Mouse (Mus musculus) lung, embryonic 16.5 days (tissue): Measurements from ENCODE around the gene Stard7. TPM values are rescaled to one million over a fixed set of nuclear protein-coding genes. Genes with fewer than 3 reads are reported as not detected.
A peak's percentile ranks its signal among the peaks of the same experiment; 100 is the strongest.

ENCODE experiments used
- ATAC-seq: fragments of 200-750 bp; cut with Nextera tagmentation; 2 replicates; pipeline ENCODE4 v1.8.0; 2017; ENCODE audit warnings: low read depth, mild to moderate bottlenecking, moderate library complexity
- H3K27ac ChIP-seq: fragments of 300-500 bp; sonication (generic); 2 replicates; pipeline ENCODE4 v1.5.1; 2014; ENCODE audit warnings: mild to moderate bottlenecking, control low read depth, low read length
- H3K27me3 ChIP-seq: fragments of 300-500 bp; sonication (generic); 2 replicates; pipeline ENCODE4 v1.6.1; 2014; ENCODE audit warnings: low read depth, low read length, mixed read lengths; ENCODE audit not compliant: control insufficient read depth, insufficient read depth
- H3K36me3 ChIP-seq: fragments of 300-500 bp; sonication (generic); 2 replicates; pipeline ENCODE4 v1.6.1; 2014; ENCODE audit warnings: low read length; ENCODE audit not compliant: control insufficient read depth, insufficient read depth
- H3K4me1 ChIP-seq: fragments of 300-500 bp; sonication (generic); replicated peaks from 2 replicates; pipeline ENCODE4 v1.6.1; 2014; ENCODE audit warnings: low read length, mixed read lengths; ENCODE audit not compliant: control insufficient read depth, insufficient read depth
- H3K4me2 ChIP-seq: fragments of 300-500 bp; sonication (generic); 2 replicates; pipeline ENCODE4 v1.6.1; 2014; ENCODE audit warnings: low read depth, low read length, control low read depth
- H3K4me3 ChIP-seq: fragments of 300-500 bp; sonication (generic); 2 replicates; pipeline ENCODE4 v1.5.1; 2014; ENCODE audit warnings: mild to moderate bottlenecking, low read length, control low read depth
- H3K9ac ChIP-seq: fragments of 300-500 bp; sonication (generic); 2 replicates; pipeline ENCODE4 v1.6.1; 2014; ENCODE audit warnings: low read length, control low read depth
- H3K9me3 ChIP-seq: fragments of 300-500 bp; sonication (generic); 2 replicates; pipeline ENCODE4 v1.6.1; 2016; ENCODE audit warnings: low read length; ENCODE audit not compliant: control insufficient read depth
- WGBS: fragments of 180-500 bp; shearing (Covaris S2); extraction: QIAGEN DNeasy Blood & Tissue Kit; methylation state at CpG from one replicate; pipeline ENCODE4 v1.1.7; 2014; 5-methylcytosine and 5-hydroxymethylcytosine counted together
- polyA plus RNA-seq: library from polyadenylated mRNA; unstranded; fragments of >200 nt; fragmentation: Nextera tagmentation; extraction: Ambion mirVana; gene quantifications from 2 replicates; pipeline ENCODE4 v1.2.1, GENCODE M21; 2015

Gene Stard7
- polyA plus RNA-seq, 1 experiment from 2014 or later, result 56.8 TPM

DNA sequence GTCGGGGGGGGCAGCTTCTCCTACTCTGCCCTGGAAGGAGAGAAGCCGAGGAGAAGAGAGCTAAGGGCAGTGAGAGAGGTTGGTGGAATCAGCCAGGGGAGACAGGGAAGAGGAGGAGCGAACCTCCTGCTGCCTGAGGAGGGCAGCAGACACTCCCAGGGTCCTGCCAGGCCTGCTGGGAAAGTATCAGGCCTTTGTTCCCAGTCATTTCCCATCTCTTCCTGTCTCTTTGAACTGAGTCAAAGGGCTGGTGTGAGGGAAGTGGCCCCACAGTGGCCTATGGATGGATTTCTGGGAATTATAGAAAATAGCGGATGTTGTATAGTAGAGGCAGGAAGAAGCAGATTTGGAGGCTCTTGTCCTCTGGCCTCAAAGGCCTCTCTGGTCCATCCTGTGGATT, 43.9 kb downstream of the Stard7 start:
- Histone ChIP-seq H3K4me2 (no peak overlapping the region), H3K4me3 (no peak overlapping the region), H3K4me1 (no peaks in the 10 kb centered on the region), H3K27ac (peak overlapping the region; percentile 70), H3K27me3 (no peaks in the 10 kb centered on the region), H3K9me3 (no peaks in the 10 kb centered on the region), H3K9ac (no peak overlapping the region), H3K36me3 (no peaks in the 10 kb centered on the region)
- ATAC-seq, result peak; percentile 74
- 40% methylated on average over 4 of the region's 4 CpGs for whole genome bisulfite sequencing

- no peak overlapping the region for H3K4me3 ChIP-seq
- 45% methylated on average over 6 of the region's 6 CpGs for WGBS
- H3K27ac ChIP-seq, result peak overlapping the region; percentile 70
- no peak overlapping the region for H3K9ac ChIP-seq
- no peaks in the 10 kb centered on the region for H3K36me3 ChIP-seq
- H3K27me3 ChIP-seq, result no peaks in the 10 kb centered on the region
- no peaks in the 10 kb centered on the region for H3K9me3 ChIP-seq
- no peaks in the 10 kb centered on the region for H3K4me1 ChIP-seq
- H3K4me2 ChIP-seq, result no peak overlapping the region
- peak; percentile 53 for ATAC-seq
Observed at GRCm38 (mm10) chr2:127314467-127315154, 44.6 kb downstream of the Stard7 start.

DNA sequence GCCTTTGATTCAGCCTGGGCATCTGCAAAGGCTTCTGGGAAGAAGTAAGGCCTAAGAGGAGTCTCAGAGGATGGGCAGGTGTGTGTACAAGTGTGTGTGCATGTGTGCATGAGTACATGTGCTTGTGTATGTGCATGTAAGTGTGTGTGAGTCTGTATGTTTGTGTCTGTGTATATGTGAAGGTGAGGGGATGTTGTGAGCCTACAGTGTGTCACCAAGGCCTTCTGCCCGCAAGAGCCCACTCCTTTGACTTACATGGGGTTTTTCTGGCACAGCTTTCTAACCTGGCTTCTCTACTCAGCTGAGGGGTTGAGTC, 45.1 kb downstream of the Stard7 start:
- 87% methylated on average over 1 of the region's 1 CpGs for WGBS
- no peaks in the 10 kb centered on the region for H3K27me3 ChIP-seq
- no peaks in the 10 kb centered on the region for H3K36me3 ChIP-seq
- H3K4me3 ChIP-seq, result no peak overlapping the region
- no peak for ATAC-seq
- H3K9me3 ChIP-seq, result no peaks in the 10 kb centered on the region
- H3K4me1 ChIP-seq, result no peaks in the 10 kb centered on the region
- no peak overlapping the region for H3K9ac ChIP-seq
- no peak overlapping the region for H3K27ac ChIP-seq
- no peak overlapping the region for H3K4me2 ChIP-seq

GRCm38 (mm10) chr2:127316431-127316830, 46.4 kb downstream of the Stard7 start:
- H3K27me3 ChIP-seq, result no peaks in the 10 kb centered on the region
- no peak overlapping the region for H3K9ac ChIP-seq
- no peak overlapping the region for H3K4me3 ChIP-seq
- H3K9me3 ChIP-seq, result no peaks in the 10 kb centered on the region
- 59% methylated on average over 5 of the region's 5 CpGs for WGBS
- ATAC-seq, result no peak
- no peaks in the 10 kb centered on the region for H3K4me1 ChIP-seq
- no peak overlapping the region for H3K4me2 ChIP-seq
- no peaks in the 10 kb centered on the region for H3K36me3 ChIP-seq
- H3K27ac ChIP-seq, result no peak overlapping the region

DNA sequence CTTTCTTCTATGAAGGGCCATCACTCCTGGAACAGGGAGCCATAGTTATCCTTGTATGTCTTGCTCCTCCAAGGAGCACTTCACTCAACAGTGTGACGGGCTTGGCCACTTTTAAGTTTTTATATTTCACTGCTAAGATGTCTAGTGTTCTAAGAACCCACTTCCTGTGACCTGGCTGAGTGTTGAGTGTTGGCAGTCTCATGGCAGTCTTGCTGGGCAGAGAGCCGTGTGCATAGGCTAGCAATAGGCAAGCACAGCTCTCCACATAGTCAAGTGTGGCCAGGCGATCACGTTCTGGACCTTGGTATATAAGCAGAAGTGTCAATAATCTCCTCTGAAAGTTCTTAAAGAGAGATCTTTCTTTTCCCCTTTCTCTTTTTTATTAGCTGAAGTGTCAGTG, 48.1 kb downstream of the Stard7 start:
- no peak for ATAC-seq
- WGBS, result 55% methylated on average over 4 of the region's 4 CpGs
- H3K27me3 ChIP-seq, result no peaks in the 10 kb centered on the region
- H3K27ac ChIP-seq, result no peak overlapping the region
- no peak overlapping the region for H3K4me2 ChIP-seq
- no peak overlapping the region for H3K4me3 ChIP-seq
- H3K9me3 ChIP-seq, result no peaks in the 10 kb centered on the region
- H3K36me3 ChIP-seq, result no peaks in the 10 kb centered on the region
- no peak overlapping the region for H3K9ac ChIP-seq
- no peaks in the 10 kb centered on the region for H3K4me1 ChIP-seq

DNA sequence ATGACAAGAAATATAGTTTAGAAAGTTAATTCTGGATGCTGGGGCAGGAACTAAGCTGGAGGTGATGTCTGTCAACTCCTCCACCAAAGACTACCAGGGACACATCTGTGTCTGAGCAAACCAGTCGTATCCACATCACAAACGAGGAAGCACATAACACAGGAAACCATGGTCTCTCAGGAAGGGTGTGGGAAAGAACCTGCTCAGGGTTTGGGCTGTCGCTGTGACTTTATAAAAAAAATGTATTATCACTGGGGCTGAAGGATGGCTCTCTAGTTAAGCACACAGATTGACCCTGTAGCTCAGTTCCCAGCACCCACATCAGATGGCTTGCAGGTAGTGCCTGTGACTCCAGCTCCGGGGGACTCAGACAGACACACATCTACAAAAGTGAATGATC, 49.1 kb downstream of the Stard7 start:
- H3K4me2 ChIP-seq, result no peak overlapping the region
- no peak overlapping the region for H3K27ac ChIP-seq
- 57% methylated on average over 4 of the region's 4 CpGs for WGBS
- no peak overlapping the region for H3K4me3 ChIP-seq
- no peaks in the 10 kb centered on the region for H3K4me1 ChIP-seq
- no peak overlapping the region for H3K9ac ChIP-seq
- H3K36me3 ChIP-seq, result no peaks in the 10 kb centered on the region
- no peaks in the 10 kb centered on the region for H3K27me3 ChIP-seq
- H3K9me3 ChIP-seq, result no peaks in the 10 kb centered on the region
- no peak for ATAC-seq

DNA sequence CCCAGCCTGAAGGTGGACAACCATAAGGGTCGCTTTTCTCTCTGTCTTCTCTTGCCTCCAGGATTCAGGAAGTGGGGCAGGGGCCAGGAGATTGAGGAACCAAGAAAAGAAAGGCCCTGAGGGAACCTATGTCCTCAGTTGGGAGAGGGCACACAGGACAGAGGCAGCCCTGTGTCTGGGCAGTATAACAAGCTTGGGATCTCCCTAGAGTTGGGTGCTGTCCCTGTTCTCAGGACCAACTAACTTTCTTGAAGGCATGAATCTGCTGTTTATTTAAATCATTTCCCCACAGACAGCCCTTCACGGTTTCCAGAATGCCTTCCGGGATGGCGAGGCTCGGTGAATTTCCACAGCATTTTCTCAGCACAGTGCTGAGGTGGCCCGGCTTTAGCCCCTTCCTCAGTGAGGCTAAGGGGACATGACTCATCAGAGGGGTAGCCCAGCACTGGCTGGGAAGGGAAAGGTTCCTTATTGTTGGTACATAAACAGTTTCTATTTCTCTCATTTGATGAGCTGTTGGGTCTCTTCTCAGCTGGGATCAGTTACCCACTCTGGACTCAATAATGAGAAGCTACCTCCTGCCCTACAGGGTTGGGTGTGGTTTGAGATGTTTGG, 52.8 kb downstream of the Stard7 start:
- H3K4me2 ChIP-seq, result no peak overlapping the region
- H3K27me3 ChIP-seq, result no peaks in the 10 kb centered on the region
- no peaks in the 10 kb centered on the region for H3K4me1 ChIP-seq
- H3K4me3 ChIP-seq, result no peak overlapping the region
- ATAC-seq, result no peak
- H3K27ac ChIP-seq, result no peak overlapping the region
- 60% methylated on average over 6 of the region's 6 CpGs for WGBS
- H3K36me3 ChIP-seq, result no peaks in the 10 kb centered on the region
- H3K9ac ChIP-seq, result no peak overlapping the region
- H3K9me3 ChIP-seq, result no peaks in the 10 kb centered on the region

DNA sequence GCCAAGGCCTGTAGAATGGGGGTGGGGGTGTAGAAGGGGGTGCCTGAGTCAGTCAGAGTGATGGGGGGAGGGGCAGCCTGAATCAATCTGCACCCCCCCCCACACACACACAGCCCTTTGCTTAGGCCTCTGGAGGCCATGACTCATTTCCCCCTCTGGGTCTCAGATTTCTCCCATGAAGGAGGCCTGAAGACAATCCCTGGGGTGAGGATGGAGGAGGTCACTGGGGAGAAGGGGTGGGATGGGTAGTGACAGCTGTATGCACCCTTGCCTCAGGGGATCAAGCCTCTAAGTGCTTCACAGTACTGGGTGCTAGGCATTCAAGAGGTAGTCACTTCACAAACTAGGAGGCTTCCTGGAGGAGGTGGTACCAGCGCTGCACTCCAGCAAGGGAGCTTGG, 53.6 kb downstream of the Stard7 start:
- ATAC-seq, result no peak
- 74% methylated on average over 1 of the region's 1 CpGs for WGBS
- H3K27me3 ChIP-seq, result no peaks in the 10 kb centered on the region

DNA sequence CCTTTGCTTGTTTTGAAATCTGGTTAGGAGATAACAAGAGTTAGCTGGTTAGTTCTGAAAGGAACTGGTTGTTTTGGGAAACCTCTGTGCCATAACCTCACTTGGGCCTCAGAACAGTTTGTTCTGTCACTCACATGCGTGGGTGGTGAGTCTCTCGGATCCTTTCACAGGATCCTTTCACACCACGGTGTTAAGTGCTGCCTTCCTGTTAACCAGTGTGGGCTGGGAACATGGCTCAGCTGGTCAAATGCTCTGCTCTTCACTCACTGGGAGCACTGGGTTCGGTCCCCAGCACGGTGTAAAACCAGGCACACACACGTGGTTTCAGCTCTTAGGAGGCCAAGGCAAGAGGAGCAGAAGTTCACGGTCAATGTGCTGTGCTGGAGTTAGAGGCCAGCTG, 54.4 kb downstream of the Stard7 start:
- Histone ChIP-seq H3K4me2 (no peak overlapping the region), H3K27me3 (no peaks in the 10 kb centered on the region), H3K9ac (no peak overlapping the region), H3K27ac (no peak overlapping the region), H3K4me1 (no peaks in the 10 kb centered on the region; the same call in 1 of the 2 replicates), H3K4me3 (no peak overlapping the region), H3K36me3 (no peaks in the 10 kb centered on the region), H3K9me3 (no peaks in the 10 kb centered on the region)
- no peak for ATAC-seq
- WGBS, result 48% methylated on average over 7 of the region's 7 CpGs

More for the DNA sequence above, 53.6 kb downstream of the Stard7 start:
- H3K36me3 ChIP-seq, result no peaks in the 10 kb centered on the region
- no peak overlapping the region for H3K9ac ChIP-seq
- no peaks in the 10 kb centered on the region for H3K4me1 ChIP-seq
- no peak overlapping the region for H3K4me2 ChIP-seq
- H3K4me3 ChIP-seq, result no peak overlapping the region
- no peak overlapping the region for H3K27ac ChIP-seq
- no peaks in the 10 kb centered on the region for H3K9me3 ChIP-seq
